Mouse (Mus musculus): ENCODE measurements around the gene Gm10277. TPM values are rescaled to one million over a fixed set of nuclear protein-coding genes. Genes with fewer than 3 reads are reported as not detected.

Gene Gm10277
- polyA plus RNA-seq, 1 experiment from 2014 or later: 0.53 TPM

- H3K4me3 ChIP-seq (ENCODE audit: low read depth, low read length): no peak overlapping the region
- no peak overlapping the region for H3K9ac ChIP-seq (ENCODE audit: low read depth, low read length)
- peaks cover 34% of the 10 kb centered on the region for H3K4me1 ChIP-seq (replicated peaks; ENCODE audit: control insufficient read depth, insufficient read depth, low read length)
- H3K27me3 ChIP-seq (replicated peaks; ENCODE audit: control insufficient read depth, insufficient read depth, low read length): no peaks in the 10 kb centered on the region
- ATAC-seq: no peak
- WGBS: 82% methylated on average over 7 of the region's 7 CpGs
- H3K36me3 ChIP-seq (ENCODE audit: control insufficient read depth, insufficient read depth): peaks cover 25% of the 10 kb centered on the region
- H3K27ac ChIP-seq (ENCODE audit: low read depth, low read length): no peak overlapping the region
- TF ChIP-seq CTCF (IDR thresholded peaks at IDR 0.05; ENCODE audit: low read depth): no peak
- no peaks in the 10 kb centered on the region for H3K9me3 ChIP-seq (ENCODE audit: control insufficient read depth)
- no peak overlapping the region for H3K4me2 ChIP-seq (replicated peaks; ENCODE audit: low read depth)
Measured at GRCm38 (mm10) chr11:77782104-77782815, 5.3 kb downstream of the Gm10277 start.

- no peak for TF ChIP-seq CTCF (IDR thresholded peaks at IDR 0.05; ENCODE audit: low read depth)
- H3K4me2 ChIP-seq (replicated peaks; ENCODE audit: low read depth): no peak overlapping the region
- H3K36me3 ChIP-seq (ENCODE audit: control insufficient read depth, insufficient read depth): peaks cover 26% of the 10 kb centered on the region
- no peak overlapping the region for H3K4me3 ChIP-seq (ENCODE audit: low read depth, low read length)
- H3K27me3 ChIP-seq (replicated peaks; ENCODE audit: control insufficient read depth, insufficient read depth, low read length): no peaks in the 10 kb centered on the region
- H3K9me3 ChIP-seq (ENCODE audit: control insufficient read depth): no peaks in the 10 kb centered on the region
- no peak for ATAC-seq
- no peak overlapping the region for H3K27ac ChIP-seq (ENCODE audit: low read depth, low read length)
- no peak overlapping the region; the same call in 1 of the 2 replicates for H3K9ac ChIP-seq (ENCODE audit: low read depth, low read length)
- peaks cover 28% of the 10 kb centered on the region for H3K4me1 ChIP-seq (replicated peaks; ENCODE audit: control insufficient read depth, insufficient read depth, low read length)
- 67% methylated on average over 7 of the region's 7 CpGs for WGBS
Measured at GRCm38 (mm10) chr11:77781088-77781487, 6.5 kb downstream of the Gm10277 start.

- H3K27me3 ChIP-seq (replicated peaks; ENCODE audit: control insufficient read depth, insufficient read depth, low read length): no peaks in the 10 kb centered on the region
- H3K4me2 ChIP-seq (replicated peaks; ENCODE audit: low read depth): no peak overlapping the region
- no peak overlapping the region for H3K4me3 ChIP-seq (ENCODE audit: low read depth, low read length)
- H3K9me3 ChIP-seq (ENCODE audit: control insufficient read depth): no peaks in the 10 kb centered on the region
- 72% methylated on average over 1 of the region's 1 CpGs for WGBS
- H3K9ac ChIP-seq (ENCODE audit: low read depth, low read length): no peak overlapping the region
- H3K4me1 ChIP-seq (replicated peaks; ENCODE audit: control insufficient read depth, insufficient read depth, low read length): peaks cover 13% of the 10 kb centered on the region
- peaks cover 26% of the 10 kb centered on the region for H3K36me3 ChIP-seq (ENCODE audit: control insufficient read depth, insufficient read depth)
- H3K27ac ChIP-seq (ENCODE audit: low read depth, low read length): no peak overlapping the region
- ATAC-seq: no peak
- no peak for TF ChIP-seq CTCF (IDR thresholded peaks at IDR 0.05; ENCODE audit: low read depth)
Measured at GRCm38 (mm10) chr11:77779240-77779639, 8.3 kb downstream of the Gm10277 start.

- Histone ChIP-seq H3K9ac (ENCODE audit: low read depth, low read length) (no peak overlapping the region), H3K4me1 (replicated peaks; ENCODE audit: control insufficient read depth, insufficient read depth, low read length) (0 out of 2 replicates have a peak, but pooled peaks cover 5% of the 10 kb centered on the region), H3K4me2 (replicated peaks; ENCODE audit: low read depth) (no peak overlapping the region), H3K27ac (ENCODE audit: low read depth, low read length) (no peak overlapping the region), H3K9me3 (ENCODE audit: control insufficient read depth) (no peaks in the 10 kb centered on the region), H3K4me3 (ENCODE audit: low read depth, low read length) (no peak overlapping the region), H3K27me3 (replicated peaks; ENCODE audit: control insufficient read depth, insufficient read depth, low read length) (no peaks in the 10 kb centered on the region), H3K36me3 (ENCODE audit: control insufficient read depth, insufficient read depth) (peaks cover 26% of the 10 kb centered on the region)
- ATAC-seq: no peak
- TF ChIP-seq CTCF (IDR thresholded peaks at IDR 0.05; ENCODE audit: low read depth): no peak
- WGBS: 90% methylated on average over 17 of the region's 17 CpGs
Measured at GRCm38 (mm10) chr11:77777937-77778336, 9.6 kb downstream of the Gm10277 start.

- Histone ChIP-seq H3K9ac (ENCODE audit: low read depth, low read length) (no peak overlapping the region), H3K36me3 (ENCODE audit: control insufficient read depth, insufficient read depth) (peaks cover 26% of the 10 kb centered on the region), H3K4me2 (replicated peaks; ENCODE audit: low read depth) (no peak overlapping the region), H3K27ac (ENCODE audit: low read depth, low read length) (no peak overlapping the region), H3K4me1 (replicated peaks; ENCODE audit: control insufficient read depth, insufficient read depth, low read length) (0 out of 2 replicates have a peak, but pooled peaks cover 3% of the 10 kb centered on the region), H3K4me3 (ENCODE audit: low read depth, low read length) (no peak overlapping the region), H3K27me3 (replicated peaks; ENCODE audit: control insufficient read depth, insufficient read depth, low read length) (no peaks in the 10 kb centered on the region), H3K9me3 (ENCODE audit: control insufficient read depth) (no peaks in the 10 kb centered on the region)
- 93% methylated on average over 17 of the region's 17 CpGs for WGBS
- TF ChIP-seq CTCF (IDR thresholded peaks at IDR 0.05; ENCODE audit: low read depth): no peak
- no peak for ATAC-seq
Measured at GRCm38 (mm10) chr11:77777436-77777835, 10.1 kb downstream of the Gm10277 start.

GRCm38 (mm10) chr11:77775701-77776400 lies 11.7 kb downstream of the Gm10277 start:
- Histone ChIP-seq H3K4me1 (replicated peaks; ENCODE audit: control insufficient read depth, insufficient read depth, low read length) (0 out of 2 replicates have a peak, but pooled peaks cover 7% of the 10 kb centered on the region), H3K4me2 (replicated peaks; ENCODE audit: low read depth) (no peak overlapping the region), H3K9me3 (ENCODE audit: control insufficient read depth) (no peaks in the 10 kb centered on the region), H3K4me3 (ENCODE audit: low read depth, low read length) (no peak overlapping the region), H3K36me3 (ENCODE audit: control insufficient read depth, insufficient read depth) (peaks cover 22% of the 10 kb centered on the region), H3K27me3 (replicated peaks; ENCODE audit: control insufficient read depth, insufficient read depth, low read length) (no peaks in the 10 kb centered on the region), H3K27ac (ENCODE audit: low read depth, low read length) (no peak overlapping the region), H3K9ac (ENCODE audit: low read depth, low read length) (no peak overlapping the region)
- TF ChIP-seq CTCF (IDR thresholded peaks at IDR 0.05; ENCODE audit: low read depth): no peak
- 61% methylated on average over 9 of the region's 9 CpGs for WGBS
- ATAC-seq: no peak

Measured in intestine, postnatal 0 days (tissue).